Mouse (Mus musculus) erythroblast, embryonic 14.5 days (primary cell): ENCODE results near the gene Lhfpl2. TPM values are rescaled to one million over a fixed set of nuclear protein-coding genes. Genes with fewer than 3 reads are reported as not detected.

Source experiments
- H3K27me3 ChIP-seq: 2 replicates; pipeline ENCODE4 v1.6.1; 2012; ENCODE audit warnings: inconsistent platforms; ENCODE audit not compliant: control insufficient read depth
- H3K36me3 ChIP-seq: 2 replicates; pipeline ENCODE4 v1.6.1; 2012; ENCODE audit warnings: mild to moderate bottlenecking, inconsistent platforms; ENCODE audit not compliant: control insufficient read depth
- H3K4me1 ChIP-seq: 2 replicates; pipeline ENCODE4 v1.6.1; 2012; ENCODE audit warnings: inconsistent platforms; ENCODE audit not compliant: control insufficient read depth
- H3K4me3 ChIP-seq: replicated peaks from 2 replicates; pipeline ENCODE3; 2012; ENCODE audit warnings: moderate library complexity, mild to moderate bottlenecking, inconsistent platforms
- H3K9me3 ChIP-seq: 2 replicates; pipeline ENCODE4 v1.6.1; 2012; ENCODE audit warnings: low read length, inconsistent platforms, mixed read lengths; ENCODE audit not compliant: control insufficient read depth
- GATA1 ChIP-seq: IDR thresholded peaks from 2 replicates; pipeline ENCODE4 v1.6.1; 2012; ENCODE audit warnings: low read length, inconsistent platforms, mixed read lengths
- TAL1 ChIP-seq: IDR thresholded peaks from 3 replicates; pipeline ENCODE4 v1.6.1; 2012; ENCODE audit warnings: low read length, inconsistent platforms, mixed read lengths
- polyA plus RNA-seq: library from polyadenylated mRNA; stranded (reverse); fragments of >175 nt; gene quantifications from 2 replicates; pipeline ENCODE4 v1.2.3, GENCODE M21; 2012

The Lhfpl2 gene
- polyA plus RNA-seq, 1 experiment = not detected

- H3K4me3 ChIP-seq = no peak overlapping the region
- no peaks in the 10 kb centered on the region for H3K36me3 ChIP-seq
- no peaks in the 10 kb centered on the region for H3K27me3 ChIP-seq
- no peaks in the 10 kb centered on the region for H3K4me1 ChIP-seq
- TF ChIP-seq GATA1 (no peak), TAL1 (no peak)
- H3K9me3 ChIP-seq = no peaks in the 10 kb centered on the region
Observed at GRCm38 (mm10) chr13:94130394-94130793, 72.8 kb downstream of the Lhfpl2 start.

GRCm38 (mm10) chr13:94131135-94131534 lies 73.5 kb downstream of the Lhfpl2 start:
- no peaks in the 10 kb centered on the region for H3K36me3 ChIP-seq
- H3K4me1 ChIP-seq = no peaks in the 10 kb centered on the region
- no peaks in the 10 kb centered on the region for H3K9me3 ChIP-seq
- TF ChIP-seq TAL1 (no peak), GATA1 (no peak)
- H3K4me3 ChIP-seq = no peak overlapping the region
- H3K27me3 ChIP-seq = no peaks in the 10 kb centered on the region

DNA sequence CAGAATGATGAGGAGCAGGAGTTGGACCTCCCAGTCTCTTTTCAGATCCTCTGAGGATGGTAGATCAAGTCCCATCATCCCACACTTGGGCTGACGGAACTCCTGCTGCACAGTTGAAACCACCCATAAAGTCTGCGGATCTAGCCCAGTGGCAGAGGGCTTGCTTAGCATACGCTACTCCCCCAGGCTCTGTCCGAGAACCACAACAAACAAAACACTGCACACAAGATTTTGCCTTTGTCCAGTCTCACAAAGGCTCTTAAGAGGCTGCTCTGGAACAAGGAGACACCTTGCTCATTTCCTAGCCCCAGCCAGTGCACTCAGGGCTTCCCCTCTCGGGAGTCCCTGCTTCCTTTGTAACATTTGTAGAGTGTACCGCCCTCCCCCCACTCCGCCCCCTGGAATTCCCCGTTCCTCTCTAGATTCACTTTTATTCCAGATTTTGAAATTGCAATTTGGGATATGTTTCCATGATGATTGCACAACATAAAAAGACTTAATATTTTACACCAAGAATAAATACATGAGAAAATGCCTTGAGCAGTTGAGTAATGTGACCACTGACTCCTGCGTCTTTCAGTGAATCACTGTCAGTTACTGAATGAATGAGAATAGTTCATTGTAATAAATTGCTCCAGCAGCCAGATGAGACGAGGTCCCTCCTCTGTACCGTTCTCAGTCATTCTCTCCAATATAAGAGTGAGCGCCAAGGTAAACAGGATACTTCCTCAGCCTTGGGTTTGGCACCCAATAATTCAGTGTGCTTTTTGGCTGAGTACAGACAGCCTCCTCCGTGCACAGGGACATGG lies 74.8 kb downstream of the Lhfpl2 start:
- Histone ChIP-seq H3K9me3 (no peaks in the 10 kb centered on the region), H3K36me3 (no peaks in the 10 kb centered on the region), H3K27me3 (no peaks in the 10 kb centered on the region), H3K4me3 (no peak overlapping the region), H3K4me1 (no peaks in the 10 kb centered on the region)
- TF ChIP-seq TAL1 (no peak), GATA1 (no peak)

- H3K4me3 ChIP-seq = no peak overlapping the region
- H3K4me1 ChIP-seq = no peaks in the 10 kb centered on the region
- no peaks in the 10 kb centered on the region for H3K9me3 ChIP-seq
- no peaks in the 10 kb centered on the region for H3K27me3 ChIP-seq
- TF ChIP-seq GATA1 (no peak), TAL1 (no peak)
- no peaks in the 10 kb centered on the region for H3K36me3 ChIP-seq
Observed at GRCm38 (mm10) chr13:94134646-94135045, 77.0 kb downstream of the Lhfpl2 start.

DNA sequence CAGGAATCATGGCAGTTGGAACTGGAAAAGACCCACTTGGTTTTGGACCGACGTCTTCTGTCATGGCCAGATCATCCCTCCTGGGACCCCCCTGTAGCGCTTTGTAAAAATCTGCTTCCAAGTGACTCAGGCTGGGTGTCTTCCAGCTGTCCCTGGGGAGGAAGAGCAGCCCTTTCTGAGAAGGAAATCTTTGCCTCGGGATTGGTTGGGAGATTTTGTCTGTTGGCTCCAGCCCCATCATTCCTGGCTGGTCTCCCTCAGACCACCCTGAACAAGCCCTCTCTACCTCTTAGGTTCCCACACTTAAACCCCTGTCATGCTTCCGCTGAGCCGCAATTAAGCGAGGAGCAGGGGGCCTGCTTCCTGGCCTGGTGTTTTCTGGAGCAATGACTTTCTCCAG lies 77.6 kb downstream of the Lhfpl2 start:
- Histone ChIP-seq H3K36me3 (no peaks in the 10 kb centered on the region), H3K9me3 (no peaks in the 10 kb centered on the region), H3K4me1 (no peaks in the 10 kb centered on the region), H3K4me3 (no peak overlapping the region), H3K27me3 (no peaks in the 10 kb centered on the region)
- TF ChIP-seq GATA1 (no peak), TAL1 (no peak)

GRCm38 (mm10) chr13:94139713-94140445 lies 82.3 kb downstream of the Lhfpl2 start:
- no peaks in the 10 kb centered on the region for H3K4me1 ChIP-seq
- no peak for TF ChIP-seq TAL1
- TF ChIP-seq GATA1 = no peak
- H3K9me3 ChIP-seq = no peaks in the 10 kb centered on the region
- H3K36me3 ChIP-seq = no peaks in the 10 kb centered on the region
- H3K4me3 ChIP-seq = no peak overlapping the region
- H3K27me3 ChIP-seq = no peaks in the 10 kb centered on the region

GRCm38 (mm10) chr13:94140446-94140845 lies 82.8 kb downstream of the Lhfpl2 start:
- TF ChIP-seq GATA1 (no peak), TAL1 (no peak)
- Histone ChIP-seq H3K4me1 (no peaks in the 10 kb centered on the region), H3K27me3 (no peaks in the 10 kb centered on the region), H3K9me3 (no peaks in the 10 kb centered on the region), H3K4me3 (no peak overlapping the region), H3K36me3 (no peaks in the 10 kb centered on the region)

- Histone ChIP-seq H3K4me1 (no peaks in the 10 kb centered on the region), H3K27me3 (no peaks in the 10 kb centered on the region), H3K4me3 (no peak overlapping the region), H3K36me3 (no peaks in the 10 kb centered on the region), H3K9me3 (no peaks in the 10 kb centered on the region)
- TF ChIP-seq TAL1 (no peak), GATA1 (no peak)
Observed at GRCm38 (mm10) chr13:94143063-94143652, 85.6 kb downstream of the Lhfpl2 start.

DNA sequence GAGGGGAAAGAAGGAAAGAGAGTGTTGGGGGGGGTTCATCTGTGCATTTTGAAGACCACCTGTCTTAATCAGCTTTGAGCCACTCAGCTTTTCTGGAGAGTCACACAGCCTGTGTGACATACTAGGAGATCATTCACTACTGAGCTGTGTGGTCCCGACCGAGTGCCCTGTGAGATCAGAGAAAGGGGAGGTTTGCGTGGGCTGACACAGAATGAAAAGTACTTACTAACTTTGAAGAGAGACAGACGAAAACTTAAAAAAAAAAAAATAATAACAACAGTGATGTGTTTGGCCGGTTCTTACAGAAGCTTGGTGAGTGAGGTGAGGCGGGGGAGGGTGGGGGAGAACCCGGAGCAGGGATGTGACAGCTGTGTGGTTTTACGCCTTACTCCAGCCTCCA lies 86.9 kb downstream of the Lhfpl2 start:
- H3K4me1 ChIP-seq = no peaks in the 10 kb centered on the region
- no peaks in the 10 kb centered on the region for H3K36me3 ChIP-seq
- no peaks in the 10 kb centered on the region for H3K9me3 ChIP-seq
- H3K27me3 ChIP-seq = no peaks in the 10 kb centered on the region
- H3K4me3 ChIP-seq = no peak overlapping the region
- TF ChIP-seq GATA1 (no peak), TAL1 (no peak)

GRCm38 (mm10) chr13:94147257-94147656 lies 89.7 kb downstream of the Lhfpl2 start:
- Histone ChIP-seq H3K36me3 (no peaks in the 10 kb centered on the region), H3K9me3 (no peaks in the 10 kb centered on the region), H3K4me3 (no peak overlapping the region), H3K4me1 (no peaks in the 10 kb centered on the region), H3K27me3 (no peaks in the 10 kb centered on the region)
- TF ChIP-seq GATA1 = no peak
- TF ChIP-seq TAL1 = no peak
